Mouse (Mus musculus) ES-Bruce4 (cell line): Measurements from ENCODE around the gene Gde1.

Source experiments
- CTCF ChIP-seq: IDR thresholded peaks from one replicate; pipeline ENCODE4 v1.8.1; 2011; ENCODE audit warnings: low read depth, low read length
- POLR2A ChIP-seq: IDR thresholded peaks from one replicate; pipeline ENCODE4 v1.8.1; 2011; ENCODE audit warnings: low read length; ENCODE audit not compliant: insufficient read depth

- TF ChIP-seq POLR2A (no peak), CTCF (no peak)
Observed at GRCm38 (mm10) chr7:118697168-118697567, 8.4 kb downstream of the Gde1 start.
